Mouse (Mus musculus) ovary, adult 18-20 months (tissue): ENCODE measurements around the gene Slc25a21.
"Not testable (repeated sequence)": the region's sequence is repeated elsewhere in the genome, so short reads cannot be mapped to it uniquely, and the experiment has no call there.

ENCODE experiments used
- DNase-seq: peaks from one replicate; pipeline ENCODE4 v3.0.0; 2022; ENCODE audit warnings: low spot score, mixed read lengths

The Slc25a21 gene

GRCm38 (mm10) chr12:57197363-57198026, at the start of gene Slc25a21:
TSS of gene Slc25a21 (minus strand) at chr12:57197472.
- no peak for DNase-seq

GRCm38 (mm10) chr12:57243671-57244495, 46.6 kb upstream of the Slc25a21 start:
- no peak for DNase-seq

GRCm38 (mm10) chr12:57233386-57233785, 36.1 kb upstream of the Slc25a21 start:
- no peak for DNase-seq

- no peak for DNase-seq
Measured at GRCm38 (mm10) chr12:57231085-57231875, 34.0 kb upstream of the Slc25a21 start.

GRCm38 (mm10) chr12:57230192-57230706, 33.0 kb upstream of the Slc25a21 start, which contains the start of the genes Prps1l3 and Mipol1:
TSS of gene Prps1l3 (plus strand) at chr12:57230412.
TSS of gene Mipol1 (plus strand) at chr12:57230427.
- peak; percentile 79 for DNase-seq

- DNase-seq, result no peak
Measured at GRCm38 (mm10) chr12:57229703-57230102, 32.4 kb upstream of the Slc25a21 start.

- DNase-seq, result no peak
Measured at GRCm38 (mm10) chr12:57227776-57228175, 30.5 kb upstream of the Slc25a21 start.

GRCm38 (mm10) chr12:57226411-57226810, 29.1 kb upstream of the Slc25a21 start:
- DNase-seq, result no peak

GRCm38 (mm10) chr12:57212463-57212862, 15.2 kb upstream of the Slc25a21 start:
- not testable (repeated sequence) for DNase-seq

GRCm38 (mm10) chr12:57211353-57212311, 14.4 kb upstream of the Slc25a21 start:
- peak; percentile 11 for DNase-seq

GRCm38 (mm10) chr12:57204276-57204851, 7.1 kb upstream of the Slc25a21 start:
- no peak for DNase-seq

GRCm38 (mm10) chr12:57201901-57202300, 4.6 kb upstream of the Slc25a21 start:
- no peak for DNase-seq

GRCm38 (mm10) chr12:57199427-57199826, 2.2 kb upstream of the Slc25a21 start:
- no peak for DNase-seq

GRCm38 (mm10) chr12:57198269-57198668, 997 bp upstream of the Slc25a21 start:
- DNase-seq, result no peak

- no peak for DNase-seq
Measured at GRCm38 (mm10) chr12:57196608-57197362, 487 bp downstream of the Slc25a21 start.

GRCm38 (mm10) chr12:57196286-57196607, 1.0 kb downstream of the Slc25a21 start:
- DNase-seq, result no peak

GRCm38 (mm10) chr12:57194609-57195008, 2.7 kb downstream of the Slc25a21 start:
- no peak for DNase-seq

GRCm38 (mm10) chr12:57187032-57187431, 10.2 kb downstream of the Slc25a21 start:
- no peak for DNase-seq

- DNase-seq, result no peak
Measured at GRCm38 (mm10) chr12:57186126-57186525, 11.1 kb downstream of the Slc25a21 start.

- no peak for DNase-seq
Measured at GRCm38 (mm10) chr12:57185475-57185874, 11.8 kb downstream of the Slc25a21 start.
